Mouse (Mus musculus): ENCODE measurements around the gene Carns1. TPM values are rescaled to one million over a fixed set of nuclear protein-coding genes. Genes with fewer than 3 reads are reported as not detected.
A peak's percentile ranks its signal among the peaks of the same experiment; 100 is the strongest.

The Carns1 gene
- polyA plus RNA-seq, 1 experiment from 2014 or later = 0.90 TPM

DNA sequence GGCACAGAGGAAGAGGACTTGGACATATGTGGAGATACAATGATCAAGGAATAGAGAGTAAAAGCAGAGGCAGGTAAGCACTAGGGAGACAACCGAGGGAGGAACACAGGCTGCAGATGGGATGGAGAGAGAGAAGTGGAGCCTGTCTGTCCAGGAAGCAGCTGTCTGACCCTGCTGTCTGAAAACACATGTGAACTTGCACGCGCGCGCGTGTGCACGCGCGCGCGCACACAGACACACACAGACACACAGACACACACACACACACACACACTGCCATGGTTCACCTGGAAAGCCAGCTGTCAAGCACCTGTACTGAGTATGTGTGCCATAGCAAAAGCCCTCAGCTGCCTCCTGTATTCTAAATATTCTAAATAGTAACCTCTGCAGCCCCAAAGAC is 43.0 kb upstream of the Carns1 start:
- H3K9me3 ChIP-seq (ENCODE audit: low read length) = no peaks in the 10 kb centered on the region
- peak overlapping the region; percentile 44; the same call in 1 of the 2 replicates for H3K27ac ChIP-seq (ENCODE audit: low read depth)
- 0 out of 2 replicates have a peak overlapping the region, but pooled peaks have one; percentile 4 for H3K4me2 ChIP-seq (ENCODE audit: low read depth, low read length)
- peaks cover 64% of the 10 kb centered on the region for H3K4me1 ChIP-seq (ENCODE audit: insufficient read depth)
- peaks cover 40% of the 10 kb centered on the region for H3K27me3 ChIP-seq (ENCODE audit: insufficient read depth, low read length)
- no peak overlapping the region for H3K9ac ChIP-seq (replicated peaks)
- ATAC-seq (no peak), DNase-seq (no peak)
- TF ChIP-seq CTCF (IDR thresholded peaks at IDR 0.05; ENCODE audit: low read depth) (no peak), EP300 (IDR thresholded peaks at IDR 0.05; ENCODE audit: low read depth) (no peak)
- H3K36me3 ChIP-seq (replicated peaks; ENCODE audit: insufficient read depth, low read length) = no peaks in the 10 kb centered on the region; the same call in 1 of the 2 replicates
- 71% methylated on average over 11 of the region's 11 CpGs for WGBS (ENCODE audit: insufficient replicate concordance)
- H3K4me3 ChIP-seq (ENCODE audit: low read depth, low read length) = no peak overlapping the region

DNA sequence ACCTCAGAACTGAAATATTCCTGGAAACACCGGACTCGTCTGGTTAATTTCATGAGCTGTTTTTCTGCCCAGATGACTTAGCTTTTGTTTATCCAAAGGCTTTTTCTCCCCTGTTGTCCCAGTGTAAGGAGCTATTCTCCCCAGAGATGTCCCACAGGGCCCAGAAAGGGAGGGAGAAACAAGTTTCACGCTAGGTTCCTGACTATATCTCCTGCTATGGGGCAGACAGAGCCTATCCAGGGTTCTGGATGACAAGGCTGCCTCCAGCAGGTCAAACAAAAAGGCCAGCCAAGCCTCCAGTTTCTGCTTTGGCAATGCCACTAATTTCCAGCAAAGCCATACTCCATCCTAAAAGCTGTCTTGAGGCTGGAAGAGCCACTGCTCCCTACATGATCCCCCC is 42.6 kb upstream of the Carns1 start:
- Histone ChIP-seq H3K4me2 (ENCODE audit: low read depth, low read length) (0 out of 2 replicates have a peak overlapping the region, but pooled peaks have one; percentile 4), H3K4me3 (ENCODE audit: low read depth, low read length) (no peak overlapping the region), H3K9ac (replicated peaks) (no peak overlapping the region), H3K27ac (ENCODE audit: low read depth) (peak overlapping the region; percentile 44; the same call in 1 of the 2 replicates), H3K4me1 (ENCODE audit: insufficient read depth) (peaks cover 69% of the 10 kb centered on the region), H3K9me3 (ENCODE audit: low read length) (no peaks in the 10 kb centered on the region), H3K36me3 (replicated peaks; ENCODE audit: insufficient read depth, low read length) (no peaks in the 10 kb centered on the region; the same call in 1 of the 2 replicates), H3K27me3 (ENCODE audit: insufficient read depth, low read length) (peaks cover 44% of the 10 kb centered on the region)
- DNase-seq (no peak), ATAC-seq (no peak)
- 63% methylated on average over 3 of the region's 3 CpGs for WGBS (ENCODE audit: insufficient replicate concordance)
- no peak for TF ChIP-seq EP300 (IDR thresholded peaks at IDR 0.05; ENCODE audit: low read depth)
- no peak for TF ChIP-seq CTCF (IDR thresholded peaks at IDR 0.05; ENCODE audit: low read depth)

DNA sequence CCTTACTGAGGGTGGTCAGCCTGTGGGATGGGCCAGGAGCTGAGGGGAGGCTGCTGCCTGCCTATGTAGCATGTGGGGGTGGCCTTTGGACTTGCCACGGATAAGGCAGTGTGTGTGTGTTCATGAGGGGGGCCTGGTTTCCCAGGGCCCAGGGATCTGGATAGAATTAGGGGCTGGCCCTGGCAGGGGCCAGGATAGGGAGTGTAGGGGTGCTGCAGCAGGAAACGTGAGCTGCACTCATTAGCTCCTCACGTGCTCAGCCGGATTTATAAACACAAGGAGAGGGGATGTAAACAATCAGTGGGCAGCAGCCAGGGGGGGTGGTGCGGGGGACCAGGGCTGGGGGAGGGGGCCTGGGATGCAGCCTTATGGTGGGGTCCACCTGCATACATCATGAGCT is 41.9 kb upstream of the Carns1 start:
- Histone ChIP-seq H3K4me2 (ENCODE audit: low read depth, low read length) (no peak overlapping the region), H3K36me3 (replicated peaks; ENCODE audit: insufficient read depth, low read length) (no peaks in the 10 kb centered on the region), H3K4me1 (ENCODE audit: insufficient read depth) (peaks cover 66% of the 10 kb centered on the region), H3K9ac (replicated peaks) (no peak overlapping the region), H3K27me3 (ENCODE audit: insufficient read depth, low read length) (peaks cover 51% of the 10 kb centered on the region), H3K27ac (ENCODE audit: low read depth) (0 out of 2 replicates have a peak overlapping the region, but pooled peaks have one; percentile 6), H3K4me3 (ENCODE audit: low read depth, low read length) (no peak overlapping the region), H3K9me3 (ENCODE audit: low read length) (no peaks in the 10 kb centered on the region)
- 49% methylated on average over 5 of the region's 5 CpGs for WGBS (ENCODE audit: insufficient replicate concordance)
- ATAC-seq (no peak), DNase-seq (no peak)
- no peak for TF ChIP-seq EP300 (IDR thresholded peaks at IDR 0.05; ENCODE audit: low read depth)

DNA sequence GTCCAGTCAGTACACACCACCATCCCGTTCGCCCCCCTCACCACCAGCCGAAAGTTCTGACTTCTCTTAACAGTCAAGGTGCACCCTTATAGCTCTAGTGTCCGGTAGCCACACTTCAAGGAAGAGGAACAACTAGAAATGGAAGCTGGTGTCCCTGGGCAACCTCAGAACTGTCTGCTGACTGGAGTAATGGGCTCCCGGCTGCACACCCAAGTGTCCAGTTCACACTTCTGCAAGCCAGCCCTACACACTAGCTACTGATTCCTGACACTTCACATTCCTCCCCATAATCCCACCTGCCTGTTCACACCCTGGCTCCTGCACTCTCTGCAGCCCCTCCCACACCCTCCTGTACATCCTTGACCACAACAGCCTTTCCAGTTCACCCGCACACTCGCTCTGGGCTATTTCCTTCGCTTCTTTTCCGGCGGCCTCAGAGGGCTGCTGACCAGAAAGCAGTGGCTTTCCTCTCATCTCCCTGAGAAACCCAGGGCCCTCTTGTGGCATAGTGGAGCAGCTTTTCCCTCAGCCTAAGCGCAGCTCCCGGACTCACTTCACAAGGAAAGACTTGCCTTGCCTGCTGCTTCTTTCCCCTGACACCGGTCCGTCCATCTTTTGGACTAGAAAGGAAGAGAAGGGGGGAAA is 40.9 kb upstream of the Carns1 start:
- H3K4me2 ChIP-seq (ENCODE audit: low read depth, low read length) = peak overlapping the region; percentile 90
- H3K27ac ChIP-seq (ENCODE audit: low read depth) = no peak overlapping the region
- no peaks in the 10 kb centered on the region for H3K9me3 ChIP-seq (ENCODE audit: low read length)
- peak overlapping the region; percentile 67; the same call in 1 of the 2 replicates for H3K4me3 ChIP-seq (ENCODE audit: low read depth, low read length)
- no peak for DNase-seq
- whole genome bisulfite sequencing (ENCODE audit: insufficient replicate concordance) = 21% methylated on average over 14 of the region's 14 CpGs
- TF ChIP-seq CTCF (IDR thresholded peaks at IDR 0.05; ENCODE audit: low read depth) (peak; percentile 48; the same call in 1 of the 2 replicates), EP300 (IDR thresholded peaks at IDR 0.05; ENCODE audit: low read depth) (no peak)
- peaks cover 60% of the 10 kb centered on the region for H3K27me3 ChIP-seq (ENCODE audit: insufficient read depth, low read length)
- no peaks in the 10 kb centered on the region for H3K36me3 ChIP-seq (replicated peaks; ENCODE audit: insufficient read depth, low read length)
- peaks cover 59% of the 10 kb centered on the region for H3K4me1 ChIP-seq (ENCODE audit: insufficient read depth)
- 0 out of 2 replicates have a peak overlapping the region, but pooled peaks have one; percentile 11 for H3K9ac ChIP-seq (replicated peaks)
- ATAC-seq = no peak

GRCm38 (mm10) chr19:4215451-4215840 is 40.2 kb upstream of the Carns1 start:
- Histone ChIP-seq H3K27me3 (ENCODE audit: insufficient read depth, low read length) (peaks cover 61% of the 10 kb centered on the region), H3K4me1 (ENCODE audit: insufficient read depth) (peaks cover 52% of the 10 kb centered on the region), H3K9ac (replicated peaks) (peak overlapping the region; percentile 79), H3K9me3 (ENCODE audit: low read length) (no peaks in the 10 kb centered on the region), H3K4me3 (ENCODE audit: low read depth, low read length) (peak overlapping the region; percentile 67), H3K27ac (ENCODE audit: low read depth) (peak overlapping the region; percentile 50), H3K36me3 (replicated peaks; ENCODE audit: insufficient read depth, low read length) (no peaks in the 10 kb centered on the region), H3K4me2 (ENCODE audit: low read depth, low read length) (peak overlapping the region; percentile 90)
- 2% methylated on average over 15 of the region's 21 CpGs for WGBS (ENCODE audit: insufficient replicate concordance)
- ATAC-seq (no peak), DNase-seq (no peak)
- TF ChIP-seq CTCF (IDR thresholded peaks at IDR 0.05; ENCODE audit: low read depth) (no peak), EP300 (IDR thresholded peaks at IDR 0.05; ENCODE audit: low read depth) (no peak)

- H3K27me3 ChIP-seq (ENCODE audit: insufficient read depth, low read length) = peaks cover 61% of the 10 kb centered on the region
- ATAC-seq = peak; percentile 44
- H3K9ac ChIP-seq (replicated peaks) = peak overlapping the region; percentile 79
- H3K4me3 ChIP-seq (ENCODE audit: low read depth, low read length) = peak overlapping the region; percentile 67
- peaks cover 47% of the 10 kb centered on the region for H3K4me1 ChIP-seq (ENCODE audit: insufficient read depth)
- peak overlapping the region; percentile 50 for H3K27ac ChIP-seq (ENCODE audit: low read depth)
- peak overlapping the region; percentile 90 for H3K4me2 ChIP-seq (ENCODE audit: low read depth, low read length)
- H3K9me3 ChIP-seq (ENCODE audit: low read length) = no peaks in the 10 kb centered on the region
- TF ChIP-seq EP300 (IDR thresholded peaks at IDR 0.05; ENCODE audit: low read depth) (no peak), CTCF (IDR thresholded peaks at IDR 0.05; ENCODE audit: low read depth) (no peak)
- H3K36me3 ChIP-seq (replicated peaks; ENCODE audit: insufficient read depth, low read length) = no peaks in the 10 kb centered on the region
- WGBS (ENCODE audit: insufficient replicate concordance) = 1% methylated on average over 33 of the region's 81 CpGs
- no peak for DNase-seq
These were observed 39.6 kb upstream of the Carns1 start for GRCm38 (mm10) chr19:4214771-4215450.
